Mouse (Mus musculus) hindbrain, postnatal 0 days (tissue): ENCODE data around the gene Zkscan16. TPM values are rescaled to one million over a fixed set of nuclear protein-coding genes. Genes with fewer than 3 reads are reported as not detected.
A peak's percentile ranks its signal among the peaks of the same experiment; 100 is the strongest.

Experiments used
- ATAC-seq: fragments of 200-750 bp; cut with Nextera tagmentation; 2 replicates; pipeline ENCODE4 v1.8.0; 2017; ENCODE audit warnings: mild to moderate bottlenecking, moderate TSS enrichment, moderate library complexity
- DNase-seq: peaks from one replicate; pipeline ENCODE4 v3.0.0-alpha.2; 2015; ENCODE audit warnings: low spot score
- H3K27ac ChIP-seq: fragments of 300-500 bp; sonication (generic); 2 replicates; pipeline ENCODE4 v1.5.1; 2014; ENCODE audit warnings: mild to moderate bottlenecking
- H3K27me3 ChIP-seq: fragments of 300-500 bp; sonication (generic); 2 replicates; pipeline ENCODE4 v1.6.1; 2014; ENCODE audit warnings: low read length, mixed read lengths; ENCODE audit not compliant: insufficient read depth
- H3K36me3 ChIP-seq: fragments of 300-500 bp; sonication (generic); 2 replicates; pipeline ENCODE4 v1.6.1; 2014; ENCODE audit warnings: low read length, mixed read lengths; ENCODE audit not compliant: insufficient read depth
- H3K4me1 ChIP-seq: fragments of 300-500 bp; sonication (generic); 2 replicates; pipeline ENCODE4 v1.6.1; 2014; ENCODE audit warnings: antibody characterized with exemption, low read length, mixed read lengths; ENCODE audit not compliant: insufficient read depth
- H3K4me2 ChIP-seq: fragments of 300-500 bp; sonication (generic); 2 replicates; pipeline ENCODE4 v1.6.1; 2014; ENCODE audit warnings: low read depth, mild to moderate bottlenecking, low read length, moderate library complexity, mixed read lengths
- H3K4me3 ChIP-seq: fragments of 300-500 bp; sonication (generic); 2 replicates; pipeline ENCODE4 v1.5.1; 2014; ENCODE audit warnings: low read length
- H3K9ac ChIP-seq: fragments of 300-500 bp; sonication (generic); replicated peaks from 2 replicates; pipeline ENCODE4 v1.6.1; 2014; ENCODE audit warnings: mild to moderate bottlenecking, low read length, moderate library complexity, mixed read lengths
- H3K9me3 ChIP-seq: fragments of 300-500 bp; sonication (generic); 2 replicates; pipeline ENCODE4 v1.6.1; 2016; ENCODE audit warnings: low read length, mixed read lengths
- CTCF ChIP-seq: IDR thresholded peaks from 2 replicates; pipeline ENCODE4 v1.5.1; 2016; ENCODE audit warnings: antibody characterized with exemption, control low read depth, low read depth
- WGBS: fragments of 180-500 bp; shearing (Covaris S2); extraction: QIAGEN DNeasy Blood & Tissue Kit; methylation state at CpG from one replicate; pipeline ENCODE4 v1.1.7; 2014; 5-methylcytosine and 5-hydroxymethylcytosine counted together
- polyA plus RNA-seq: library from polyadenylated mRNA; unstranded; fragments of >200 nt; fragmentation: Nextera tagmentation; extraction: Ambion mirVana; gene quantifications from 2 replicates; pipeline ENCODE4 v1.2.1, GENCODE M21; 2015
- total RNA-seq: library from RNA; depleted of rRNA; stranded (reverse); fragments of >200 nt; gene quantifications from 2 replicates; pipeline ENCODE4 v1.2.3, GENCODE M21; 2014

Gene Zkscan16
- total and polyA plus RNA-seq, 2 experiments from 2014 or later, result 1.8 to 4.1 TPM

- H3K9ac ChIP-seq, result no peak overlapping the region
- ATAC-seq (no peak), DNase-seq (no peak)
- H3K9me3 ChIP-seq, result no peaks in the 10 kb centered on the region
- H3K27me3 ChIP-seq, result no peaks in the 10 kb centered on the region
- no peak overlapping the region for H3K27ac ChIP-seq
- no peak overlapping the region for H3K4me3 ChIP-seq
- 96% methylated on average over 15 of the region's 15 CpGs for WGBS
- H3K4me1 ChIP-seq, result no peaks in the 10 kb centered on the region
- no peak for TF ChIP-seq CTCF
- no peak overlapping the region for H3K4me2 ChIP-seq
- H3K36me3 ChIP-seq, result peaks cover 9% of the 10 kb centered on the region; the same call in 1 of the 2 replicates
Measured at GRCm38 (mm10) chr4:58961719-58962118, 18.3 kb downstream of the Zkscan16 start.

- Histone ChIP-seq H3K27ac (no peak overlapping the region), H3K27me3 (no peaks in the 10 kb centered on the region), H3K9me3 (no peaks in the 10 kb centered on the region), H3K4me3 (no peak overlapping the region), H3K36me3 (no peaks in the 10 kb centered on the region), H3K4me2 (no peak overlapping the region), H3K9ac (no peak overlapping the region), H3K4me1 (no peaks in the 10 kb centered on the region)
- 96% methylated on average over 4 of the region's 4 CpGs for WGBS
- TF ChIP-seq CTCF, result no peak
- no peak for ATAC-seq
- DNase-seq, result no peak
Measured at GRCm38 (mm10) chr4:58963271-58963670, 19.8 kb downstream of the Zkscan16 start.

GRCm38 (mm10) chr4:58965136-58965535 lies 21.7 kb downstream of the Zkscan16 start:
- Histone ChIP-seq H3K9me3 (no peaks in the 10 kb centered on the region), H3K27me3 (no peaks in the 10 kb centered on the region), H3K36me3 (no peaks in the 10 kb centered on the region), H3K4me1 (no peaks in the 10 kb centered on the region), H3K27ac (no peak overlapping the region), H3K4me3 (no peak overlapping the region), H3K4me2 (no peak overlapping the region), H3K9ac (no peak overlapping the region)
- no peak for TF ChIP-seq CTCF
- DNase-seq, result no peak
- WGBS, result 87% methylated on average over 1 of the region's 1 CpGs
- no peak for ATAC-seq

GRCm38 (mm10) chr4:58970678-58971077 lies 27.2 kb downstream of the Zkscan16 start:
- no peak overlapping the region for H3K9ac ChIP-seq

DNA sequence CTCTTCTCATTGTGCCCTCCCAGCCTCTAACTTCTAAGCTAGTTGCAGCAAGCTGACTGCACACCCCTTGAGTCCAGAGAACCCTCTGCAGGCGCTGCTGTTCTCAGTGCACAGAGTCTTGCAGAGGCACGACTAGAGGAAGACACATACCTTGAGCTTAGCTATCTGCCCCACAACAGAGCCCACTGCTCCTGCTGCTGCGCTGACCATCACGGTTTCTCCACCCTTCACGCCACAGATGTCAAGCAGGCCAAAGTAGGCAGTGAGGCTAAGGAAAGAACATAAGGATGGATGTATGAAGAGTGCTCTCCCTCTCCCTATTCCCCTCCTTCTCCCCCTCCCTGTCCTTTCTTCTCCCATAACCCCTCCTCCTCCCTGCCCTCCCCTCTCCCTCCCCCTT lies 32.3 kb downstream of the Zkscan16 start:
- Histone ChIP-seq H3K4me3 (no peak overlapping the region), H3K27ac (no peak overlapping the region), H3K27me3 (no peaks in the 10 kb centered on the region), H3K4me1 (no peaks in the 10 kb centered on the region), H3K9me3 (no peaks in the 10 kb centered on the region), H3K9ac (no peak overlapping the region), H3K36me3 (no peaks in the 10 kb centered on the region), H3K4me2 (no peak overlapping the region)
- DNase-seq (no peak), ATAC-seq (no peak)
- TF ChIP-seq CTCF, result no peak
- 80% methylated on average over 5 of the region's 5 CpGs for WGBS

More at GRCm38 (mm10) chr4:58970678-58971077, 27.2 kb downstream of the Zkscan16 start:
- no peaks in the 10 kb centered on the region for H3K36me3 ChIP-seq
- no peaks in the 10 kb centered on the region for H3K27me3 ChIP-seq
- ATAC-seq (0 out of 2 replicates have a peak, but pooled peaks have one; percentile 35), DNase-seq (no peak)
- no peak overlapping the region for H3K4me2 ChIP-seq
- no peak overlapping the region for H3K4me3 ChIP-seq
- WGBS, result 74% methylated on average over 4 of the region's 4 CpGs
- H3K27ac ChIP-seq, result no peak overlapping the region
- H3K4me1 ChIP-seq, result no peaks in the 10 kb centered on the region
- no peaks in the 10 kb centered on the region for H3K9me3 ChIP-seq
- no peak for TF ChIP-seq CTCF

GRCm38 (mm10) chr4:58981421-58981820 lies 38.0 kb downstream of the Zkscan16 start:
- ATAC-seq, result no peak
- no peak for TF ChIP-seq CTCF
- Histone ChIP-seq H3K4me3 (no peak overlapping the region), H3K9me3 (no peaks in the 10 kb centered on the region), H3K4me1 (no peaks in the 10 kb centered on the region), H3K27ac (no peak overlapping the region), H3K9ac (no peak overlapping the region), H3K36me3 (no peaks in the 10 kb centered on the region), H3K4me2 (no peak overlapping the region), H3K27me3 (no peaks in the 10 kb centered on the region)
- no peak for DNase-seq
- 72% methylated on average over 6 of the region's 6 CpGs for WGBS

- H3K4me1 ChIP-seq, result no peaks in the 10 kb centered on the region
- no peak for DNase-seq
- H3K27ac ChIP-seq, result no peak overlapping the region
- H3K4me2 ChIP-seq, result no peak overlapping the region
- no peak overlapping the region for H3K4me3 ChIP-seq
- TF ChIP-seq CTCF, result no peak
- H3K9me3 ChIP-seq, result no peaks in the 10 kb centered on the region
- 90% methylated on average over 8 of the region's 8 CpGs for WGBS
- H3K27me3 ChIP-seq, result no peaks in the 10 kb centered on the region
- no peaks in the 10 kb centered on the region for H3K36me3 ChIP-seq
- no peak overlapping the region for H3K9ac ChIP-seq
- ATAC-seq, result no peak
Measured at GRCm38 (mm10) chr4:58982806-58983205, 39.4 kb downstream of the Zkscan16 start.
